Mouse (Mus musculus) kidney, postnatal 0 days (tissue): Measurements from ENCODE around the gene Rps26. TPM values are rescaled to one million over a fixed set of nuclear protein-coding genes. Genes with fewer than 3 reads are reported as not detected.
"Not testable (repeated sequence)": the region's sequence is repeated elsewhere in the genome, so short reads cannot be mapped to it uniquely, and the experiment has no call there.

ENCODE experiments used
- ATAC-seq: fragments of 200-750 bp; cut with Nextera tagmentation; replicated peaks from 2 replicates; pipeline ENCODE4 v1.8.0; 2017; ENCODE audit warnings: low read depth, moderate number of reproducible peaks, moderate TSS enrichment, moderate library complexity; ENCODE audit not compliant: low FRiP score
- DNase-seq: peaks from one replicate; pipeline ENCODE4 v3.0.0-alpha.2; 2016; ENCODE audit warnings: low spot score
- H3K27ac ChIP-seq: fragments of 300-500 bp; sonication (generic); 2 replicates; pipeline ENCODE4 v1.5.1; 2014; ENCODE audit warnings: mild to moderate bottlenecking
- H3K27me3 ChIP-seq: fragments of 300-500 bp; sonication (generic); 2 replicates; pipeline ENCODE4 v1.6.1; 2014; ENCODE audit warnings: low read length, mixed read lengths; ENCODE audit not compliant: insufficient read depth
- H3K36me3 ChIP-seq: fragments of 300-500 bp; sonication (generic); 2 replicates; pipeline ENCODE4 v1.6.1; 2014; ENCODE audit warnings: low read length, mixed read lengths; ENCODE audit not compliant: insufficient read depth
- H3K4me1 ChIP-seq: fragments of 300-500 bp; sonication (generic); replicated peaks from 2 replicates; pipeline ENCODE4 v1.6.1; 2014; ENCODE audit warnings: antibody characterized with exemption, low read length, mixed read lengths; ENCODE audit not compliant: insufficient read depth
- H3K4me2 ChIP-seq: fragments of 300-500 bp; sonication (generic); 2 replicates; pipeline ENCODE4 v1.6.1; 2014; ENCODE audit warnings: mild to moderate bottlenecking, low read length, moderate library complexity, mixed read lengths
- H3K4me3 ChIP-seq: fragments of 300-500 bp; sonication (generic); replicated peaks from 2 replicates; pipeline ENCODE4 v1.5.1; 2014; ENCODE audit warnings: low read depth, low read length
- H3K9ac ChIP-seq: fragments of 300-500 bp; sonication (generic); 2 replicates; pipeline ENCODE4 v1.6.1; 2014; ENCODE audit warnings: low read depth, low read length
- H3K9me3 ChIP-seq: fragments of 300-500 bp; sonication (generic); replicated peaks from 2 replicates; pipeline ENCODE4 v1.6.1; 2016; ENCODE audit warnings: low read length, inconsistent platforms, mixed read lengths
- CTCF ChIP-seq: IDR thresholded peaks from 2 replicates; pipeline ENCODE4 v1.5.1; 2016; ENCODE audit warnings: antibody characterized with exemption, low read depth, mild to moderate bottlenecking, moderate library complexity
- WGBS: fragments of 180-500 bp; shearing (Covaris S2); extraction: QIAGEN DNeasy Blood & Tissue Kit; methylation state at CpG from one replicate; pipeline ENCODE4 v1.1.7; 2014; 5-methylcytosine and 5-hydroxymethylcytosine counted together
- polyA plus RNA-seq: library from polyadenylated mRNA; unstranded; fragments of >200 nt; fragmentation: Nextera tagmentation; extraction: Ambion mirVana; gene quantifications from 2 replicates; pipeline ENCODE4 v1.2.1, GENCODE M21; 2015

The Rps26 gene
- polyA plus RNA-seq, 1 experiment from 2014 or later, result 985 TPM

DNA sequence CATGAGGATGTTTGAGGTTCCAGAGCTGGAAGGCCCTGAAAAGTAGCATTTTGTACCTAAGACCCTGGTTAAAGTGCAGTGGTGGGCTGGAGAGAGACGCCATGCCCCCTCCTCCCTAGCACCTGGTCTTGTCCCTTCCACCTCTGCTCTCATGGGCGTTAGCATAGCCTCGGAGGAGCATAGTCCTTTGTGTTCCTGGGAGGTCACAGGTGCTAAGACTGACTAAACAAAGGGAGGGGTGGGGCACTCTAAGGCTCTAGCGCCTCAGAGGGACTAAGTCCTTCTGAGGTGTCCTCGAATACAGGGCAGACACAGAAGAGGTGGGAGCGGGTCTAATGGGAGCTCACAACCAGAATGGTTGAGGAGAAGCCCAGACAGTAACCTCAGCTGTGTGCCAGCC is 5.0 kb upstream of the Rps26 start:
- Histone ChIP-seq H3K9ac (no peak overlapping the region), H3K27me3 (no peaks in the 10 kb centered on the region), H3K27ac (no peak overlapping the region), H3K4me2 (no peak overlapping the region), H3K36me3 (peaks cover 3% of the 10 kb centered on the region; the same call in 1 of the 2 replicates), H3K4me1 (no peaks in the 10 kb centered on the region), H3K4me3 (no peak overlapping the region), H3K9me3 (no peaks in the 10 kb centered on the region)
- no peak for TF ChIP-seq CTCF
- DNase-seq (no peak), ATAC-seq (no peak)
- 31% methylated on average over 6 of the region's 6 CpGs for WGBS

DNA sequence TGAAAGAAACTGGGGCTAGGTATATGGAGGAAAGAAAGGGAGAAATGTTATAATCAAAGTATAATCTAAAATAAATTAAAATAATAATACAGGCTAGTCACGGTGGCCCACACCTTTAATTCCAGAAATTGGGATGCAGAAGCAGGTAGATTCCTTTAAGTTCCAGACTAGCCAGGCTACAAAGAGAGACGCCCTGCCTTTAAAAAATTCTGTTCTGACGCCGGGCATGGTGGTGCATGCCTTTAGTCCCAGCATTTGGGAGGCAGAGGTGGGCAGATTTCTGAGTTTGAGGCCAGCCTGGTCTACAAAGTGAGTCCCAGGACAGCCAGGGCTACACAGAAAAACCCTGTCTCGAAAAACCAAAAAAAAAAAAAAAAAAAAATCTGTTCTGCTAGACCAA is 3.8 kb upstream of the Rps26 start:
- not testable (repeated sequence) for H3K36me3 ChIP-seq, H3K4me3 ChIP-seq, H3K4me2 ChIP-seq, ATAC-seq, H3K27ac ChIP-seq, H3K9me3 ChIP-seq, DNase-seq, H3K9ac ChIP-seq, H3K4me1 ChIP-seq, H3K27me3 ChIP-seq
- 83% methylated on average over 5 of the region's 5 CpGs for WGBS

DNA sequence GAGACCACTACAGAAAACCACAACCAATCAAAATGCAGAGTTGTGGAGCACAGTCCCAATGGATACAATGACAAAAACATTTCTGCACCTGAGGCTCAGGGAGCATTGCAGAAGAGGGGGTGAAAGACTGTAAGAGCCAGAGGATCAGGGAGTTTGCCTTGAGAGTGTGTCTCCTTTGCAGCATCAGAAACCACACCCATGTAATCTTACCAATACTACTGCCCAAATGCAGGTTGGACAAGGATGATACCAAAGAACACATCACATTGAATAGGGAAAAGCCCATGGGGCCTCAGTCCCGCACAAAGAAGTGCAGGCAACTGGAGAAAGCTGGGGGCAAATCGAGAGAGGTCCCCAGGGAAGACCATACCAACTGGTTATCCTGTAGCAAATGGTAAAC is 3.2 kb upstream of the Rps26 start:
- Histone ChIP-seq H3K9me3 (no peaks in the 10 kb centered on the region), H3K27ac (no peak overlapping the region), H3K36me3 (no peaks in the 10 kb centered on the region), H3K9ac (no peak overlapping the region), H3K4me1 (no peaks in the 10 kb centered on the region), H3K27me3 (no peaks in the 10 kb centered on the region), H3K4me3 (no peak overlapping the region), H3K4me2 (no peak overlapping the region)
- TF ChIP-seq CTCF, result no peak
- no peak for ATAC-seq
- DNase-seq, result no peak
- 81% methylated on average over 2 of the region's 2 CpGs for WGBS

GRCm38 (mm10) chr10:128627398-128628317 is 1.1 kb upstream of the Rps26 start:
- ATAC-seq, result no peak
- Histone ChIP-seq H3K27ac (no peak overlapping the region), H3K4me2 (no peak overlapping the region), H3K9ac (no peak overlapping the region), H3K4me3 (no peak overlapping the region), H3K9me3 (no peaks in the 10 kb centered on the region), H3K27me3 (no peaks in the 10 kb centered on the region), H3K4me1 (no peaks in the 10 kb centered on the region), H3K36me3 (peaks cover 14% of the 10 kb centered on the region; the same call in 1 of the 2 replicates)
- DNase-seq, result no peak
- no peak for TF ChIP-seq CTCF
- WGBS, result 77% methylated on average over 10 of the region's 10 CpGs

GRCm38 (mm10) chr10:128625287-128625894 is 1.2 kb downstream of the Rps26 start:
- peak overlapping the region; percentile 76 for H3K4me2 ChIP-seq
- H3K4me3 ChIP-seq, result peak overlapping the region; percentile 72
- no peaks in the 10 kb centered on the region for H3K9me3 ChIP-seq
- H3K9ac ChIP-seq, result peak overlapping the region; percentile 90
- H3K4me1 ChIP-seq, result no peaks in the 10 kb centered on the region
- H3K27ac ChIP-seq, result peak overlapping the region; percentile 69; the same call in 1 of the 2 replicates
- DNase-seq (no peak), ATAC-seq (no peak)
- no peaks in the 10 kb centered on the region for H3K27me3 ChIP-seq
- no peak for TF ChIP-seq CTCF
- 40% methylated on average over 7 of the region's 7 CpGs for WGBS
- peaks cover 14% of the 10 kb centered on the region; the same call in 1 of the 2 replicates for H3K36me3 ChIP-seq

- ATAC-seq, H3K9me3 ChIP-seq, H3K4me1 ChIP-seq, H3K4me3 ChIP-seq, H3K9ac ChIP-seq, DNase-seq, H3K4me2 ChIP-seq, H3K27ac ChIP-seq, H3K27me3 ChIP-seq: not testable (repeated sequence)
- WGBS, result 79% methylated on average over 4 of the region's 4 CpGs
- H3K36me3 ChIP-seq, result peaks cover 14% of the 10 kb centered on the region; the same call in 1 of the 2 replicates
Observed at GRCm38 (mm10) chr10:128623106-128623613, 3.4 kb downstream of the Rps26 start.
